Mouse (Mus musculus): Measurements from ENCODE around the gene Btg2. TPM values are rescaled to one million over a fixed set of nuclear protein-coding genes. Genes with fewer than 3 reads are reported as not detected.

Gene Btg2
- total RNA-seq, 2 experiments from 2014 or later = 17.0 to 18.1 TPM

DNA sequence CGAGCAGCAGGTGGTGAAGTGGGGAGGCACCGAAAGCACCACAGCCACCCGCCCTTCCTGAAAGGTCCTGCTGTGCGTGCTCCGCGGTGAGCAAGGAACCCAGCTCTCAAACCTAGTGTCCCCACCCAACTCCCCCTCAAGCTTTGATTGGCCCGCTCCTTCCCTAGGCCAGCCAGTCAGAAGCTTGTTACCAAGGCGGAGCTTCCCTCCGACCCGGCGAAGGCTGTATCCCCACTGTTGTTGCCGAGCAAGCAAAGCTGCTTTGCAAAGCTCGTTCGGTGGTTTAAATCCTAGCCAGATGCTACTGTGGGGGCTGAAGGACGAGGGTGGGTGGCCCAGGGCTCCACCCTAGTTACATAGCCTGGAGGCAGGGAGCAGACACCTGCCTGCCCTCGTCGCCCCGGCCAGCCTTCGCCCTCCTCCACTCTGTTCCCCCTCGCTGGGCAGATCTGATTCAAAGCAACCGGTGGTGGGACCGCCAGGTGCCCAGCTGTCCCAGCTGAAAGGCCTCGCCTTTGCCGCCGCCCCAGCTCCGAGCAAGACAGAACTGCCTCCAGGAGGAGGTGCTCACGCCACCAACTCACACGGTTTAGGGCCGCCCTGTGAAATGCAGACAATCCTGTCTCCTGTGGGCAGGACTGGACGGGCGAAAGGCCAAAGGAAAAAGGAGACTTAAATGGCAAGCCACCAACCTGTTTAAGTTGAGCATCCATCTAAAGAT lies 17.9 kb downstream of the Btg2 start:
- DNase-seq (ENCODE audit: extremely low spot score in 1 of 2, low spot score in 1 of 2) = peak; percentile 72 to 76

DNA sequence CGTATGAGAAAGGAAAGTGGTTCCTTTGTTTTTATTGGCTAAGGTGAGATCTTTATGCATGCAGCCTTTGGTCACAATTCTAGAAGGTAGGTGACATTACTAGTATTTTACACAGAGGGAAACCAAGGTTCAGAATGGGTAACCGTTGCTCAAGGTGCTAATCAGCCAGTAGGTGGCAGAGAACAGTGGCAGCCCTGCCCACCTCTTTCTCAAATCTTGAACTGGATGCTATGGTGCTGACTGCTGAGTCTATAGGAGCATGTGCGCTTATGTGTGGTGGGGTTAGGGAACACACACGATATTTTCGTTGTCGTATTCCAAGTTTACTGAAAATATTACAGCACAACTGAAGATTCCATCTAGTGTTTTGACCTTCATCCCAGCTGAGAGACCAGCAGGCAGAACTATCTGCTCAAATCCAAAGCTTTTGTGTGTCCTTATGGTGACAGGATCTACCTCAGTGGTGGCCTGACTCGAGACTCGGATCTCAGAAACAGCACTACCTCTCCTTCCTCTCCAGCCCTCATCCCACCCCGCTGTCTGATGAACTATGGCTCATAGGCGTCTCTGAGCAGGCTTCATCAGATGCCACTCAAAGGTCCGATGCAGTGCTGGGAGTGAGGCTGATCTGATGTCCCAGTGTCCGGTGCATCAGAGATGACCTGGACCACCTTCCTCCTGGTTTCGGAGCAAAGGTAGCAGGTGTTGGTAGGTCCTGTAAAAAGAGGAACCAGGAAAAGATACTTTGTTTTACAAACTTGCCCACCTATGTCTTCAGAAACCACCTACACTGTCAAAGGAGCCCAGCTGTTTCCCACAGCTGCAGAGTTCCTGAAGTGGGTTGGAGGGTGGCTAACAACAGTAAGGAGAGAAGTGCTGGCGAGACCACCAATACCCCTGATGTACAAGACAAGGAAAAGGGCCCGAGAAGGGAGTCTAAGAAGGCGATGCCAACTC lies 18.9 kb downstream of the Btg2 start:
- no peak for DNase-seq (ENCODE audit: extremely low spot score in 1 of 2, low spot score in 1 of 2)

- no peak for DNase-seq (ENCODE audit: extremely low spot score in 1 of 2, low spot score in 1 of 2)
Measured at GRCm38 (mm10) chr1:134058870-134059269, 20.1 kb downstream of the Btg2 start.

GRCm38 (mm10) chr1:134057736-134058135 lies 21.2 kb downstream of the Btg2 start:
- DNase-seq (ENCODE audit: extremely low spot score in 1 of 2, low spot score in 1 of 2) = no peak

GRCm38 (mm10) chr1:134056285-134056684 lies 22.6 kb downstream of the Btg2 start:
- DNase-seq (ENCODE audit: extremely low spot score in 1 of 2, low spot score in 1 of 2) = no peak

- no peak for DNase-seq (ENCODE audit: extremely low spot score in 1 of 2, low spot score in 1 of 2)
Measured at GRCm38 (mm10) chr1:134055666-134056245, 23.2 kb downstream of the Btg2 start.

- DNase-seq (ENCODE audit: extremely low spot score in 1 of 2, low spot score in 1 of 2) = no peak
Measured at GRCm38 (mm10) chr1:134055058-134055457, 23.9 kb downstream of the Btg2 start.

DNA sequence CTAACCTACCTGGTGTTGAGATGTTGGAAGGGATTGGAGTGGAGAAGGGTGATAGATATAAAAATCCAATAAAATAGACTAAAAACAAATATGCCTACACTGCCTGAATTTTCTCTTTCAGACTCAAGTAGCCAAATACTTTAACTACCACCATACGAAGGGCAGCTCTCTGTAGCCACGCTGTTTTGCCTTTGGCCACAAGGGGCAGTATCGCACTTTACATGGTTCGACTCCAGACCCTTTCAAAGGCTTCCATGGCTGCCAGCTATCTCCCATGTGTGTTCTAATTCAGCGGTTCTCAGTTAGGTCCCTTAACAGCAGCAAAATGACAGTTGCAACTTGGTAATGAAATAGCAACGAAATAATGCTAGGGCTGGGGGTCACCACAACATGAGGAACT lies 25.7 kb downstream of the Btg2 start:
- DNase-seq (ENCODE audit: extremely low spot score in 1 of 2, low spot score in 1 of 2) = peak; percentile 76 to 95

- no peak for DNase-seq (ENCODE audit: extremely low spot score in 1 of 2, low spot score in 1 of 2)
Measured at GRCm38 (mm10) chr1:134049542-134049941, 29.4 kb downstream of the Btg2 start.

- peak; percentile 60 to 76 for DNase-seq (ENCODE audit: extremely low spot score in 1 of 2, low spot score in 1 of 2)
Measured at GRCm38 (mm10) chr1:134048759-134049158, 30.2 kb downstream of the Btg2 start.

DNA sequence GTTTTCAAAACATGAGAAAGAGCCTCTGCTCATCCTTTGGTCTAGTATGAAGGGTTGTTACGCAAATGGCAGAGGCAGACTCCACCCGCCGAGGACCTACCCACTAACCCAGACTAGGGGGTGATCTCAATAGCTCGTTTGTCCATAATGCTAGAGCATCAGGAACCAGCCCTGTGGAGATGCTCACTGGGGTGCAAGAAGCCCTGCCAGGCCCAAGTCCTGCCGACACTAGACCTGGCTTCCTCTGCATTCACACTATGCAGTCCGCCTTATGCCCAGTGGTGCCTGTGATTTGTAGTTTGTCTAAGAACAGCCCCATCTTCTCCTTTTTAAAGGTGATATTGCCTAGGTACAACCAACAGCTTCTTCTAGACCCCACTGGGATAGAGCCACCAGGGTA lies 31.5 kb downstream of the Btg2 start:
- DNase-seq (ENCODE audit: extremely low spot score in 1 of 2, low spot score in 1 of 2) = no peak

GRCm38 (mm10) chr1:134046387-134046786 lies 32.5 kb downstream of the Btg2 start:
- no peak for DNase-seq (ENCODE audit: extremely low spot score in 1 of 2, low spot score in 1 of 2)

GRCm38 (mm10) chr1:134045971-134046370 lies 32.9 kb downstream of the Btg2 start:
- peak; percentile 74 to 83 for DNase-seq (ENCODE audit: extremely low spot score in 1 of 2, low spot score in 1 of 2)

GRCm38 (mm10) chr1:134044805-134045204 lies 34.1 kb downstream of the Btg2 start:
- DNase-seq (ENCODE audit: extremely low spot score in 1 of 2, low spot score in 1 of 2) = no peak

- no peak for DNase-seq (ENCODE audit: extremely low spot score in 1 of 2, low spot score in 1 of 2)
Measured at GRCm38 (mm10) chr1:134042341-134042740, 36.6 kb downstream of the Btg2 start.

DNA sequence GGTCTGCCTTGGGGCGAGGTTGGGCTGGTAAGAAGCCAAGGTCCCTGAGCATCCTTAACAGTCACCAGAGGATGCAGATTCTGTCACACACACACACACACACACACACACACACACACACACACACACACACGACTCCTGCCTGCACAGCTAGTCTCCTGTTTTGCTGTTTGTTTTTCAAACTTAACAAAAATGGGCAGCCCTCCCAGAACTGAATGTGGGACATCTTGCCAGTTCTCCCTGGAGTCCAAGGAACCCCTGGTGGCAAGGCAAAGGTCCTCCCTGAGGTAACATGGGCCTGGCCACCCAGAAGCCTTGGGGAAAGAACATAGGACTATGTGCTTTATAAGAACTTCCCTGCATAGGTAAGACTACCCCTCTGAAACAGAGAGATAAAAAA lies 37.0 kb downstream of the Btg2 start:
- no peak for DNase-seq (ENCODE audit: extremely low spot score in 1 of 2, low spot score in 1 of 2)

GRCm38 (mm10) chr1:134039361-134039760 lies 39.6 kb downstream of the Btg2 start:
- no peak for DNase-seq (ENCODE audit: extremely low spot score in 1 of 2, low spot score in 1 of 2)

DNA sequence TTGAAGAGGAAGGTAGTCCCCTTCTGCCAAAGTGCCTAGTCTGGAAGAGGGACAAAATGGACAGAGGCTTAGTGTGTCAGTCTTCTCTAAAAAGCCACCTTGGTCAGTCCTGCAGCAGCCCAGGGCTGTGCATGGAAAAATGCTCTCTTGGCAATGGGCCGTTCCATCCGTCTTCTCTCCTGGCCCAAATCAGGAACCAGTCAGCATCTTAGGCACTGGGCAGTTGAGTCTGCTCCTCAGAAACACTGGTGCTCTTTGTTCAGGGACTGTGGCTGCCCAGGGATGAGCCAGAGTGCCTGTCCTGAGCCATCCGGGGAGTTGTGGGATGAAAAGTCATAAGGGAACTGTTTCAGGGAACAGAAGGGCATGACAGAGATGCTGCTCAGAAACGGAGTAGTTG lies 40.6 kb downstream of the Btg2 start:
- no peak for DNase-seq (ENCODE audit: extremely low spot score in 1 of 2, low spot score in 1 of 2)

DNA sequence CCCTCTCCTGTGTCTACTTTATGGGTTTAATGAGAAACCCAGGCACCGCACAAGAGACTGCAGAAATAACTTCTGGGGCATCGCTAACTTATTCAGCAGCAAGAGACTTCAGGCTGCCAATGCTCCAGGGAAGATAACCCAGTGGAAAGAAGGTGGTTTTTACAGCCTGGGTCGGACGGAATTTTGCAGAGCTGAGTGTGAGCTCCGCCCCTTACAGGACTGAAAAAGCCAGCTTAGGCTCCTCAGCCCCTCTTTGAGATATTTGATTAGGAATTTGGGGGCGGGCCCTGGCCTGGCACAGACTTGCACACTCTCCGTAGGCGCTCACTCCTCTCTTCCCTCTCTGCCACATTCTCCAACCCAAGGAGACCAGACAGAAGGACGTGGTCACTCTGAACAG lies 41.7 kb downstream of the Btg2 start, which contains the start of gene Fmod:
Gene Fmod, plus strand, starts transcription at position 83 of the 400 bp plus-strand sequence.
- no peak for DNase-seq (ENCODE audit: extremely low spot score in 1 of 2, low spot score in 1 of 2)

DNA sequence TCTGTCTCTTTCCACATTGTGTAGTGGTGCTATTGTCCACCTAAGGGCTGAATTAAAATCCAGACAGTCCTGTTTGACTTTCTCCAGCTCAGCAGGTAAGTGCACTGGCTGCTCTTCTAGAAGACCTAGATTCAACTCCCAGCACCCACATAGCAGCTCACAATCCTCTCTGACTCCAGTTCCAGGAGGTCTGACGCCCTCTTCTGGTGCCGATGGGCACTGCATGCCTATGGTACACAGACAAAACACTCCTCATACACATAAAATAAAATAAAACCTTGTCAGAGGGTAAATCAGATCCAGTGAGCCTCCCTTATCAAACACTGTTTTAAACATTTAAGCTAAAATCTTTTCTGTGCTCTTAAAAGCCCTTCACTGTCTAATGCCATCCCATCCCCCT lies 42.4 kb downstream of the Btg2 start:
- no peak for DNase-seq (ENCODE audit: extremely low spot score in 1 of 2, low spot score in 1 of 2)
